In genomic region chr1:155205311-155205710, GRCm38 (mm10) we compare ENCODE assay signal across 11 mouse cellular contexts. TPM values are rescaled to one million over a fixed set of nuclear protein-coding genes. Genes with fewer than 3 reads are reported as not detected.
A peak's percentile ranks its signal among the peaks of the same experiment; 100 is the strongest.
DNase-seq lines count a peak whose midpoint lies in the region; ATAC-seq and TF ChIP-seq lines count a peak whose summit lies in the region.
"Had no signal": no experiment of that assay in that cellular context is flagged by ENCODE, and none has a peak within 500 bp of the region (broad histone marks: within the 10 kb centered on the region; RNA-seq: fewer than 3 reads in every experiment).

No protein-coding gene starts in this region.

- peak; percentile 8; the same call in 1 of the 2 replicates for TF ChIP-seq CTCF in midbrain, postnatal 0 days (IDR thresholded peaks at IDR 0.05)

- H3K4me1 ChIP-seq in intestine, embryonic 15.5 days (replicated peaks), result peaks cover 24% of the 10 kb centered on the region
- peaks cover 24% of the 10 kb centered on the region for H3K4me1 ChIP-seq in intestine, embryonic 16.5 days (ENCODE audit: control insufficient read depth, insufficient read depth, low read length)
- H3K4me1 ChIP-seq in forebrain, embryonic 14.5 days (ENCODE audit: control insufficient read depth, insufficient read depth, low read length), result peaks cover 55% of the 10 kb centered on the region
- peaks cover 7% of the 10 kb centered on the region; the same call in 1 of the 2 replicates for H3K4me1 ChIP-seq in midbrain, postnatal 0 days (ENCODE audit: insufficient read depth, low read length)

- ATAC-seq in intestine, embryonic 15.5 days, result no peak
- no peak for ATAC-seq in intestine, embryonic 16.5 days
- no peak for ATAC-seq in forebrain, embryonic 14.5 days
- ATAC-seq in midbrain, postnatal 0 days (ENCODE audit: low FRiP score), result no peak

- no peak overlapping the region for H3K4me2 ChIP-seq in intestine, embryonic 15.5 days (replicated peaks)
- no peak overlapping the region for H3K4me2 ChIP-seq in intestine, embryonic 16.5 days (ENCODE audit: low read depth, low read length)
- H3K4me2 ChIP-seq in forebrain, embryonic 14.5 days (ENCODE audit: low read length), result no peak overlapping the region
- H3K4me2 ChIP-seq in midbrain, postnatal 0 days (ENCODE audit: low read depth, low read length, poor library complexity, severe bottlenecking), result no peak overlapping the region

- H3K27ac ChIP-seq in intestine, embryonic 15.5 days, result 0 out of 2 replicates have a peak overlapping the region, but pooled peaks have one; percentile 17
- no peak overlapping the region for H3K27ac ChIP-seq in intestine, embryonic 16.5 days (ENCODE audit: low read length)
- H3K27ac ChIP-seq in forebrain, embryonic 14.5 days (ENCODE audit: low read depth, low read length), result peak overlapping the region; percentile 92
- no peak overlapping the region for H3K27ac ChIP-seq in midbrain, postnatal 0 days (ENCODE audit: low read depth, low read length)

- WGBS in intestine, embryonic 15.5 days, result 52% methylated on average over 7 of the region's 7 CpGs
- 50% methylated on average over 7 of the region's 7 CpGs for WGBS in intestine, embryonic 16.5 days
- 54% methylated on average over 7 of the region's 7 CpGs for WGBS in forebrain, embryonic 14.5 days
- 55% methylated on average over 7 of the region's 7 CpGs for whole genome bisulfite sequencing in midbrain, postnatal 0 days

- no peaks in the 10 kb centered on the region for H3K27me3 ChIP-seq in intestine, embryonic 15.5 days (replicated peaks)
- no peaks in the 10 kb centered on the region for H3K27me3 ChIP-seq in intestine, embryonic 16.5 days (replicated peaks; ENCODE audit: control insufficient read depth, insufficient read depth, low read length)
- H3K27me3 ChIP-seq in forebrain, embryonic 14.5 days (replicated peaks; ENCODE audit: control insufficient read depth, insufficient read depth, low read length), result no peaks in the 10 kb centered on the region
- no peaks in the 10 kb centered on the region for H3K27me3 ChIP-seq in midbrain, postnatal 0 days (ENCODE audit: insufficient read depth, low read length)

- H3K9me3 ChIP-seq in intestine, embryonic 15.5 days, result no peaks in the 10 kb centered on the region
- no peaks in the 10 kb centered on the region for H3K9me3 ChIP-seq in intestine, embryonic 16.5 days (ENCODE audit: control insufficient read depth, low read length)
- no peaks in the 10 kb centered on the region for H3K9me3 ChIP-seq in forebrain, embryonic 14.5 days (replicated peaks; ENCODE audit: control insufficient read depth, low read length)
- no peaks in the 10 kb centered on the region for H3K9me3 ChIP-seq in midbrain, postnatal 0 days (ENCODE audit: low read length)

- no peak overlapping the region for H3K4me3 ChIP-seq in intestine, embryonic 15.5 days (replicated peaks)
- no peak overlapping the region for H3K4me3 ChIP-seq in intestine, embryonic 16.5 days (ENCODE audit: low read length)
- H3K4me3 ChIP-seq in forebrain, embryonic 14.5 days (ENCODE audit: low read depth, low read length), result no peak overlapping the region
- H3K4me3 ChIP-seq in midbrain, postnatal 0 days (ENCODE audit: low read depth, low read length), result no peak overlapping the region

- H3K36me3 ChIP-seq in intestine, embryonic 15.5 days, result 0 out of 2 replicates have a peak, but pooled peaks cover 6% of the 10 kb centered on the region
- 0 out of 2 replicates have a peak, but pooled peaks cover 2% of the 10 kb centered on the region for H3K36me3 ChIP-seq in intestine, embryonic 16.5 days (ENCODE audit: control insufficient read depth, insufficient read depth, low read length)
- peaks cover 33% of the 10 kb centered on the region for H3K36me3 ChIP-seq in forebrain, embryonic 14.5 days (ENCODE audit: control insufficient read depth, insufficient read depth, low read length)
- H3K36me3 ChIP-seq in midbrain, postnatal 0 days (ENCODE audit: insufficient read depth, low read length), result peaks cover 14% of the 10 kb centered on the region

- H3K9ac ChIP-seq in intestine, embryonic 15.5 days, result no peak overlapping the region
- no peak overlapping the region for H3K9ac ChIP-seq in intestine, embryonic 16.5 days (ENCODE audit: low read depth, low read length)
- no peak overlapping the region; the same call in 1 of the 2 replicates for H3K9ac ChIP-seq in forebrain, embryonic 14.5 days (ENCODE audit: low read length)
- H3K9ac ChIP-seq in midbrain, postnatal 0 days (replicated peaks; ENCODE audit: low read length, poor library complexity, severe bottlenecking), result no peak overlapping the region

- DNase-seq in cerebellum, postnatal 14 days, result peak; percentile 30 to 35
- no peak for DNase-seq in cerebellum, postnatal 4 days (ENCODE audit: low spot score in 2 of 2)
- DNase-seq in forebrain, embryonic 14.5 days (ENCODE audit: low spot score), result no peak
- DNase-seq in midbrain, postnatal 0 days (ENCODE audit: low spot score), result no peak
- no peak for DNase-seq in frontal cortex, postnatal 10 days (ENCODE audit: low spot score in 2 of 2)
- no peak for DNase-seq in cerebellum, adult 18-20 months
- DNase-seq: kidney, postnatal 14 days; thymus, adult 18-20 months had no signal

RNA-seq across cellular contexts. Expression of gene BC034090, which starts 38.9 kb away (rescaled TPM):
- polyA plus RNA-seq in intestine, embryonic 15.5 days (2015; fragmentation: Nextera tagmentation; extraction: Ambion mirVana), result 1.7 and 2.2 TPM in 2 replicates
- 1.5 and 2.5 TPM in 2 replicates for polyA plus RNA-seq in intestine, embryonic 16.5 days (2015; fragmentation: Nextera tagmentation; extraction: Ambion mirVana)
- 2.4 TPM in 2 replicates for polyA plus RNA-seq in forebrain, embryonic 14.5 days (2014; fragmentation: Nextera tagmentation; extraction: Ambion mirVana)
- 7.3 and 11.2 TPM in 2 replicates for total RNA-seq in midbrain, postnatal 0 days (2014; rRNA removed)
- 1.9 TPM in 2 replicates for polyA plus RNA-seq in midbrain, postnatal 0 days (2015; fragmentation: Nextera tagmentation; extraction: Ambion mirVana)

RNA-seq across cellular contexts. Expression of gene Stx6, which starts 46.8 kb away (rescaled TPM):
- polyA plus RNA-seq in intestine, embryonic 15.5 days (2015; fragmentation: Nextera tagmentation; extraction: Ambion mirVana), result 52.9 and 54.2 TPM in 2 replicates
- polyA plus RNA-seq in intestine, embryonic 16.5 days (2015; fragmentation: Nextera tagmentation; extraction: Ambion mirVana), result 36.1 and 44.2 TPM in 2 replicates
- polyA plus RNA-seq in forebrain, embryonic 14.5 days (2014; fragmentation: Nextera tagmentation; extraction: Ambion mirVana), result 97.7 and 109 TPM in 2 replicates
- total RNA-seq in midbrain, postnatal 0 days (2014; rRNA removed), result 86.8 and 114 TPM in 2 replicates
- polyA plus RNA-seq in midbrain, postnatal 0 days (2015; fragmentation: Nextera tagmentation; extraction: Ambion mirVana), result 75.3 and 81.8 TPM in 2 replicates

RNA-seq across cellular contexts. Expression of gene Mr1, which starts 58.7 kb away (rescaled TPM):
- 5.4 and 5.9 TPM in 2 replicates for polyA plus RNA-seq in intestine, embryonic 15.5 days (2015; fragmentation: Nextera tagmentation; extraction: Ambion mirVana)
- 4.6 and 5.2 TPM in 2 replicates for polyA plus RNA-seq in intestine, embryonic 16.5 days (2015; fragmentation: Nextera tagmentation; extraction: Ambion mirVana)
- polyA plus RNA-seq in forebrain, embryonic 14.5 days (2014; fragmentation: Nextera tagmentation; extraction: Ambion mirVana), result 0.80 and 1.2 TPM in 2 replicates
- total RNA-seq in midbrain, postnatal 0 days (2014; rRNA removed), result 2.9 and 5.1 TPM in 2 replicates
- polyA plus RNA-seq in midbrain, postnatal 0 days (2015; fragmentation: Nextera tagmentation; extraction: Ambion mirVana), result 1.8 and 2.6 TPM in 2 replicates
- total RNA-seq: ES-E14 had no signal

Comparison
In these comparisons a context has a peak if more than half of its experiments do, and no peak if none do; other contexts are left out.
1. DNase-seq: peak in cerebellum, postnatal 14 days (2 of 2); none in cerebellum, postnatal 4 days (0 of 2), forebrain, embryonic 14.5 days (single experiment), midbrain, postnatal 0 days (single experiment), frontal cortex, postnatal 10 days (0 of 2) and cerebellum, adult 18-20 months (0 of 2).
2. H3K27ac ChIP-seq: peak in intestine, embryonic 15.5 days (single experiment) and forebrain, embryonic 14.5 days (single experiment); none in intestine, embryonic 16.5 days (single experiment) and midbrain, postnatal 0 days (single experiment).